Mouse (Mus musculus): ENCODE data around the gene Crebl2. TPM values are rescaled to one million over a fixed set of nuclear protein-coding genes. Genes with fewer than 3 reads are reported as not detected.

Gene Crebl2
- polyA plus RNA-seq, 1 experiment from 2014 or later = 6.6 TPM

DNA sequence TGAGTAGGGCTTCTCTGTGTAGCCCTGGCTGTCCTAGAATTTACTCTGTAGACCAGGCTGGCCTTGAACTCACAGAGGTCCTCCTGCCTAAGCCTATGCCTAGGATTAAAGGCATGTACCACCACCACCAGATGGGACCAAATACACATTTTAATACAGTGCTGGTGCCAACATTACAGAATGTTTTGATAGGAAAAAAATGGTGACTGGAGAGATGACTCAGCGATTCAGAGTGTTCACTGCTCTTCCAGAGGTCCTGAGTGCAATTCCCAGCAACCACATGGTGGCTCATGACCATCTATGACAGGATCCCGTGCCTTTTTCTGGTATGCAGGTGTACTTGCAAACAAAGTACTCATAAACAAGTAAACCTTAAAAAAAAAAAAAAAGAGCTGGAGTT lies 19.5 kb downstream of the Crebl2 start:
- no peak for ATAC-seq
- Histone ChIP-seq H3K9ac (replicated peaks; ENCODE audit: low read depth) (no peak overlapping the region), H3K4me1 (ENCODE audit: insufficient read depth, low read depth, low read length) (no peaks in the 10 kb centered on the region), H3K9me3 (ENCODE audit: low read length) (no peaks in the 10 kb centered on the region), H3K27me3 (replicated peaks; ENCODE audit: insufficient read depth, low read length) (no peaks in the 10 kb centered on the region), H3K4me3 (ENCODE audit: low read depth, low read length) (no peak overlapping the region), H3K4me2 (replicated peaks; ENCODE audit: low read depth, low read length) (no peak overlapping the region), H3K36me3 (ENCODE audit: insufficient read depth, low read length) (peaks cover 11% of the 10 kb centered on the region; the same call in 1 of the 2 replicates), H3K27ac (ENCODE audit: low read length) (no peak overlapping the region)
- WGBS = 71% methylated on average over 2 of the region's 2 CpGs
- TF ChIP-seq CTCF (IDR thresholded peaks at IDR 0.05) (no peak), EP300 (IDR thresholded peaks at IDR 0.05) (no peak)
- DNase-seq (ENCODE audit: low spot score) = no peak

- TF ChIP-seq EP300 (IDR thresholded peaks at IDR 0.05) (no peak), CTCF (IDR thresholded peaks at IDR 0.05) (no peak)
- Histone ChIP-seq H3K27me3 (replicated peaks; ENCODE audit: insufficient read depth, low read length) (no peaks in the 10 kb centered on the region), H3K4me3 (ENCODE audit: low read depth, low read length) (no peak overlapping the region), H3K27ac (ENCODE audit: low read length) (no peak overlapping the region), H3K36me3 (ENCODE audit: insufficient read depth, low read length) (peaks cover 11% of the 10 kb centered on the region; the same call in 1 of the 2 replicates), H3K4me1 (ENCODE audit: insufficient read depth, low read depth, low read length) (no peaks in the 10 kb centered on the region), H3K9me3 (ENCODE audit: low read length) (no peaks in the 10 kb centered on the region), H3K4me2 (replicated peaks; ENCODE audit: low read depth, low read length) (no peak overlapping the region), H3K9ac (replicated peaks; ENCODE audit: low read depth) (no peak overlapping the region)
- DNase-seq (ENCODE audit: low spot score) (no peak), ATAC-seq (no peak)
- 68% methylated on average over 3 of the region's 3 CpGs for WGBS
Observed at GRCm38 (mm10) chr6:134849985-134850384, 20.0 kb downstream of the Crebl2 start.

DNA sequence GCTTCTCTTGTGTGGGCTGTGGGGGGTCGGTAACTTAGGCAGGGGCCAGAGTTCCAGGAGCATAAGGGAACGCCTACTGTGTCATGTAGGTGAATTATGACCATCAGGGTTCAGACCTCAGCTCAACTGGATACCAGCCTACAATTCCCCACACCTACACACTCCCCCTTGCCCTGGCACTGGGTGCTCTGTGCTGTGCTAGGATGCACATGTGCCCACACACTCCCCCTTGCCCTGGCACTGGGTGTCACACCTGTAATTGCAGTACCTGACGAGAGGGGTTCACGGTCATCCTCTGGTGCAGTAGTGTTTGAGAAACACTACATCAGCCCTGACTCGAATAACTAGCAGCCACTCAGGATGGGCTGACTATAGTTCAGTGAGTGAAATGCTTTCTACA lies 24.8 kb downstream of the Crebl2 start:
- DNase-seq (ENCODE audit: low spot score) (no peak), ATAC-seq (no peak)
- Histone ChIP-seq H3K27ac (ENCODE audit: low read length) (no peak overlapping the region), H3K9ac (replicated peaks; ENCODE audit: low read depth) (no peak overlapping the region), H3K4me2 (replicated peaks; ENCODE audit: low read depth, low read length) (no peak overlapping the region), H3K36me3 (ENCODE audit: insufficient read depth, low read length) (peaks cover 17% of the 10 kb centered on the region; the same call in 1 of the 2 replicates), H3K4me1 (ENCODE audit: insufficient read depth, low read depth, low read length) (no peaks in the 10 kb centered on the region), H3K4me3 (ENCODE audit: low read depth, low read length) (no peak overlapping the region), H3K9me3 (ENCODE audit: low read length) (no peaks in the 10 kb centered on the region), H3K27me3 (replicated peaks; ENCODE audit: insufficient read depth, low read length) (no peaks in the 10 kb centered on the region)
- 71% methylated on average over 5 of the region's 5 CpGs for WGBS
- TF ChIP-seq CTCF (IDR thresholded peaks at IDR 0.05) (no peak), EP300 (IDR thresholded peaks at IDR 0.05) (no peak)

- Histone ChIP-seq H3K27ac (ENCODE audit: low read length) (no peak overlapping the region), H3K4me3 (ENCODE audit: low read depth, low read length) (no peak overlapping the region), H3K36me3 (ENCODE audit: insufficient read depth, low read length) (0 out of 2 replicates have a peak, but pooled peaks cover 6% of the 10 kb centered on the region), H3K9me3 (ENCODE audit: low read length) (no peaks in the 10 kb centered on the region), H3K9ac (replicated peaks; ENCODE audit: low read depth) (no peak overlapping the region), H3K4me1 (ENCODE audit: insufficient read depth, low read depth, low read length) (no peaks in the 10 kb centered on the region), H3K4me2 (replicated peaks; ENCODE audit: low read depth, low read length) (no peak overlapping the region), H3K27me3 (replicated peaks; ENCODE audit: insufficient read depth, low read length) (no peaks in the 10 kb centered on the region)
- WGBS = 88% methylated on average over 16 of the region's 16 CpGs
- no peak for TF ChIP-seq EP300 (IDR thresholded peaks at IDR 0.05)
- no peak for TF ChIP-seq CTCF (IDR thresholded peaks at IDR 0.05)
- no peak for DNase-seq (ENCODE audit: low spot score)
- ATAC-seq = no peak
Observed at GRCm38 (mm10) chr6:134855926-134856325, 26.0 kb downstream of the Crebl2 start.

- no peak for TF ChIP-seq EP300 (IDR thresholded peaks at IDR 0.05)
- TF ChIP-seq CTCF (IDR thresholded peaks at IDR 0.05) = no peak
- WGBS = 90% methylated on average over 6 of the region's 6 CpGs
- H3K4me1 ChIP-seq (ENCODE audit: insufficient read depth, low read depth, low read length) = no peaks in the 10 kb centered on the region
- no peak overlapping the region for H3K4me3 ChIP-seq (ENCODE audit: low read depth, low read length)
- H3K27me3 ChIP-seq (replicated peaks; ENCODE audit: insufficient read depth, low read length) = no peaks in the 10 kb centered on the region
- H3K27ac ChIP-seq (ENCODE audit: low read length) = no peak overlapping the region
- no peak overlapping the region for H3K4me2 ChIP-seq (replicated peaks; ENCODE audit: low read depth, low read length)
- 0 out of 2 replicates have a peak, but pooled peaks cover 6% of the 10 kb centered on the region for H3K36me3 ChIP-seq (ENCODE audit: insufficient read depth, low read length)
- H3K9me3 ChIP-seq (ENCODE audit: low read length) = no peaks in the 10 kb centered on the region
- ATAC-seq (no peak), DNase-seq (ENCODE audit: low spot score) (no peak)
- H3K9ac ChIP-seq (replicated peaks; ENCODE audit: low read depth) = no peak overlapping the region
Observed at GRCm38 (mm10) chr6:134859021-134859420, 29.1 kb downstream of the Crebl2 start.

DNA sequence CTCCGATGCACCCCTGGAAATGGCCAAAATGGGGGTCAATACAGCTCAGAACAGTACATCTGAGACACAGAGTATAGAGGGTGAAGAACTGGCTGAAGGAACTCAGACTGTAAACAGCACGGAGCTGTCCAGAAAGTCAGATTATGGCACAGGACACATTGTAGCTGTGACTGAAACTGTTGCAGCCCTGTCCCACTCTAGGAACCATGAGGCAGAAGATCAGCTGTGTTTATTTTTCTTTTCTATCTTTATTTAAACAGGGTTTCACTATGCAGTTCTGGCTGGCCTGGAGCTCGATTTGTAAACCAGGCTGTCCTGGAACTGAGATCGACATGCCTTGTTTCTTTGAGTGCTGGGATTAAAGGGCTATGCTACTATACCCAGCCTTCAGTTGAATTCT lies 30.3 kb downstream of the Crebl2 start:
- DNase-seq (ENCODE audit: low spot score) (peak; percentile 32), ATAC-seq (peak; percentile 70)
- Histone ChIP-seq H3K4me2 (replicated peaks; ENCODE audit: low read depth, low read length) (no peak overlapping the region), H3K9me3 (ENCODE audit: low read length) (no peaks in the 10 kb centered on the region), H3K4me3 (ENCODE audit: low read depth, low read length) (no peak overlapping the region), H3K27me3 (replicated peaks; ENCODE audit: insufficient read depth, low read length) (no peaks in the 10 kb centered on the region), H3K4me1 (ENCODE audit: insufficient read depth, low read depth, low read length) (no peaks in the 10 kb centered on the region), H3K27ac (ENCODE audit: low read length) (peak overlapping the region; percentile 4; the same call in 1 of the 2 replicates), H3K9ac (replicated peaks; ENCODE audit: low read depth) (no peak overlapping the region), H3K36me3 (ENCODE audit: insufficient read depth, low read length) (0 out of 2 replicates have a peak, but pooled peaks cover 6% of the 10 kb centered on the region)
- 23% methylated on average over 4 of the region's 4 CpGs for WGBS
- TF ChIP-seq CTCF (IDR thresholded peaks at IDR 0.05) = no peak
- no peak for TF ChIP-seq EP300 (IDR thresholded peaks at IDR 0.05)

DNA sequence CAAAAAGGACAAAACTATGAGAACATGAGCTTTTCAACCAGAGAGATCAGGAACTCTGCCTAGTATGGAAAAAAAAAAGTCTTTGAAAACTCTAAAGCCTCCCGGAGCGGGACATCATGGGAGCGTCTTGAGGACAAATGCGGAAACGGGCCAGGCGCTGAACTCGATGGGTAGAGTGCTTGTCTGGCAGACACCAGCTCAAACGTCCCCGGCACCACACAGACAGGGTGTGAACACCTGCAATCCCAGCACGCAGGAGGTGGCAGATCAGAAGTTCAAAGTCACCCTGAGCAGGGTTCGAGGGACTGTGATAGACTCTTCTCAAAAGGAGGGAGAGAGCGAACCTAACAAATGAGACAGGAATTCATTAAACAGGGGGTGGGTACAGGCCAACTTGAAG lies 31.4 kb downstream of the Crebl2 start:
- WGBS = 77% methylated on average over 12 of the region's 12 CpGs
- 0 out of 2 replicates have a peak, but pooled peaks cover 3% of the 10 kb centered on the region for H3K36me3 ChIP-seq (ENCODE audit: insufficient read depth, low read length)
- no peak for TF ChIP-seq EP300 (IDR thresholded peaks at IDR 0.05)
- no peak for TF ChIP-seq CTCF (IDR thresholded peaks at IDR 0.05)
- H3K9me3 ChIP-seq (ENCODE audit: low read length) = no peaks in the 10 kb centered on the region
- H3K4me2 ChIP-seq (replicated peaks; ENCODE audit: low read depth, low read length) = no peak overlapping the region
- no peaks in the 10 kb centered on the region for H3K27me3 ChIP-seq (replicated peaks; ENCODE audit: insufficient read depth, low read length)
- H3K4me3 ChIP-seq (ENCODE audit: low read depth, low read length) = no peak overlapping the region
- no peak overlapping the region for H3K9ac ChIP-seq (replicated peaks; ENCODE audit: low read depth)
- H3K27ac ChIP-seq (ENCODE audit: low read length) = no peak overlapping the region
- no peaks in the 10 kb centered on the region for H3K4me1 ChIP-seq (ENCODE audit: insufficient read depth, low read depth, low read length)
- ATAC-seq (no peak), DNase-seq (ENCODE audit: low spot score) (no peak)
